Mouse (Mus musculus) kidney, adult 2 months (tissue): ENCODE results near the gene Elmo1.
A peak's percentile ranks its signal among the peaks of the same experiment; 100 is the strongest.

Experiments
- CTCF ChIP-seq: fragments of 200-500 bp; conservative IDR thresholded peaks from 2 replicates; pipeline ENCODE4 v1.5.1; 2011; ENCODE audit warnings: low read depth, mild to moderate bottlenecking, control low read depth, low read length, moderate library complexity, mixed read lengths; ENCODE audit not compliant: insufficient read depth, insufficient read length
- POLR2A ChIP-seq: fragments of 200-500 bp; IDR thresholded peaks from one replicate; pipeline ENCODE4 v1.6.1; 2011; ENCODE audit warnings: low read depth, low read length, control low read depth

GRCm38 (mm10) chr13:20489698-20490417 is 399.5 kb downstream of the Elmo1 start:
- TF ChIP-seq CTCF: 0 out of 2 replicates have a peak, but pooled peaks have one; percentile 8
- TF ChIP-seq POLR2A: no peak
